Mouse (Mus musculus): ENCODE measurements around the gene Bcl7a. TPM values are rescaled to one million over a fixed set of nuclear protein-coding genes. Genes with fewer than 3 reads are reported as not detected.

Gene Bcl7a
- polyA plus RNA-seq, 1 experiment from 2014 or later, result 2.2 TPM

- WGBS (ENCODE audit: missing documents), result 91% methylated on average over 9 of the region's 9 CpGs
- H3K27ac ChIP-seq, result no peak overlapping the region
Measured at GRCm38 (mm10) chr5:123378712-123379111, 35.1 kb downstream of the Bcl7a start.

GRCm38 (mm10) chr5:123379504-123379931, 35.9 kb downstream of the Bcl7a start:
- Histone ChIP-seq H3K36me3 (ENCODE audit: inconsistent target) (no peaks in the 10 kb centered on the region), H3K79me2 (ENCODE audit: inconsistent target) (no peaks in the 10 kb centered on the region), H3K27ac (no peak overlapping the region), H3K4me3 (ENCODE audit: inconsistent target) (no peak overlapping the region)
- WGBS (ENCODE audit: missing documents), result 30% methylated on average over 5 of the region's 5 CpGs

More at GRCm38 (mm10) chr5:123378712-123379111, 35.1 kb downstream of the Bcl7a start:
- H3K36me3 ChIP-seq (ENCODE audit: inconsistent target), result no peaks in the 10 kb centered on the region
- no peak overlapping the region for H3K4me3 ChIP-seq (ENCODE audit: inconsistent target)
- no peaks in the 10 kb centered on the region for H3K79me2 ChIP-seq (ENCODE audit: inconsistent target)

- 29% methylated on average over 18 of the region's 20 CpGs for WGBS (ENCODE audit: missing documents)
- H3K79me2 ChIP-seq (ENCODE audit: inconsistent target), result no peaks in the 10 kb centered on the region
- no peaks in the 10 kb centered on the region for H3K36me3 ChIP-seq (ENCODE audit: inconsistent target)
- H3K4me3 ChIP-seq (ENCODE audit: inconsistent target), result no peak overlapping the region
- no peak overlapping the region for H3K27ac ChIP-seq
Measured at GRCm38 (mm10) chr5:123381968-123382367, 38.3 kb downstream of the Bcl7a start.

GRCm38 (mm10) chr5:123382686-123383085, 39.1 kb downstream of the Bcl7a start:
- WGBS (ENCODE audit: missing documents), result 96% methylated on average over 8 of the region's 8 CpGs
- Histone ChIP-seq H3K79me2 (ENCODE audit: inconsistent target) (no peaks in the 10 kb centered on the region), H3K36me3 (ENCODE audit: inconsistent target) (no peaks in the 10 kb centered on the region), H3K27ac (no peak overlapping the region), H3K4me3 (ENCODE audit: inconsistent target) (no peak overlapping the region)

- WGBS (ENCODE audit: missing documents), result 19% methylated on average over 3 of the region's 3 CpGs
- Histone ChIP-seq H3K4me3 (ENCODE audit: inconsistent target) (no peak overlapping the region), H3K36me3 (ENCODE audit: inconsistent target) (no peaks in the 10 kb centered on the region), H3K27ac (no peak overlapping the region), H3K79me2 (ENCODE audit: inconsistent target) (no peaks in the 10 kb centered on the region)
Measured at GRCm38 (mm10) chr5:123388452-123388851, 44.8 kb downstream of the Bcl7a start.

GRCm38 (mm10) chr5:123390536-123391441, 47.2 kb downstream of the Bcl7a start:
- Histone ChIP-seq H3K4me3 (ENCODE audit: inconsistent target) (no peak overlapping the region), H3K36me3 (ENCODE audit: inconsistent target) (no peaks in the 10 kb centered on the region), H3K79me2 (ENCODE audit: inconsistent target) (peaks cover 9% of the 10 kb centered on the region), H3K27ac (no peak overlapping the region)
- 52% methylated on average over 16 of the region's 17 CpGs for WGBS (ENCODE audit: missing documents)

GRCm38 (mm10) chr5:123391442-123391809, 47.8 kb downstream of the Bcl7a start:
- no peaks in the 10 kb centered on the region for H3K36me3 ChIP-seq (ENCODE audit: inconsistent target)
- no peak overlapping the region for H3K27ac ChIP-seq
- WGBS (ENCODE audit: missing documents), result 26% methylated on average over 4 of the region's 5 CpGs
- H3K4me3 ChIP-seq (ENCODE audit: inconsistent target), result no peak overlapping the region
- H3K79me2 ChIP-seq (ENCODE audit: inconsistent target), result peaks cover 15% of the 10 kb centered on the region

GRCm38 (mm10) chr5:123393786-123394302, 50.2 kb downstream of the Bcl7a start:
- Histone ChIP-seq H3K4me3 (ENCODE audit: inconsistent target) (peak overlapping the region; percentile 21; the same call in 1 of the 2 replicates), H3K79me2 (ENCODE audit: inconsistent target) (peaks cover 39% of the 10 kb centered on the region), H3K27ac (peak overlapping the region; percentile 92), H3K36me3 (ENCODE audit: inconsistent target) (no peaks in the 10 kb centered on the region)
- 11% methylated on average over 5 of the region's 5 CpGs for WGBS (ENCODE audit: missing documents)

- Histone ChIP-seq H3K79me2 (ENCODE audit: inconsistent target) (peaks cover 45% of the 10 kb centered on the region), H3K36me3 (ENCODE audit: inconsistent target) (no peaks in the 10 kb centered on the region), H3K27ac (peak within 1 kb of the TSS; percentile 92), H3K4me3 (ENCODE audit: inconsistent target) (peak within 1 kb of the TSS; percentile 91)
- 1% methylated on average over 49 of the region's 50 CpGs for WGBS (ENCODE audit: missing documents)
Measured at GRCm38 (mm10) chr5:123394303-123394956, 50.8 kb downstream of the Bcl7a start, which contains the start of gene Mlxip. Gene Mlxip, plus strand, starts transcription at chr5:123394798.

- WGBS (ENCODE audit: missing documents), result under 1% methylated on average over 64 of the region's 65 CpGs
- Histone ChIP-seq H3K4me3 (ENCODE audit: inconsistent target) (peak overlapping the region; percentile 91), H3K27ac (peak overlapping the region; percentile 76), H3K36me3 (ENCODE audit: inconsistent target) (no peaks in the 10 kb centered on the region), H3K79me2 (ENCODE audit: inconsistent target) (peaks cover 52% of the 10 kb centered on the region)
Measured at GRCm38 (mm10) chr5:123394957-123395881, 51.6 kb downstream of the Bcl7a start.

- H3K4me3 ChIP-seq (ENCODE audit: inconsistent target), result peak overlapping the region; percentile 91
- H3K36me3 ChIP-seq (ENCODE audit: inconsistent target), result no peaks in the 10 kb centered on the region
- WGBS (ENCODE audit: missing documents), result 8% methylated on average over 8 of the region's 8 CpGs
- H3K27ac ChIP-seq, result peak overlapping the region; percentile 76
- peaks cover 70% of the 10 kb centered on the region for H3K79me2 ChIP-seq (ENCODE audit: inconsistent target)
Measured at GRCm38 (mm10) chr5:123396901-123397464, 53.3 kb downstream of the Bcl7a start.

GRCm38 (mm10) chr5:123397786-123398185, 54.2 kb downstream of the Bcl7a start:
- Histone ChIP-seq H3K4me3 (ENCODE audit: inconsistent target) (peak overlapping the region; percentile 91), H3K79me2 (ENCODE audit: inconsistent target) (peaks cover 78% of the 10 kb centered on the region), H3K27ac (peak overlapping the region; percentile 76), H3K36me3 (ENCODE audit: inconsistent target) (no peaks in the 10 kb centered on the region)
- 1% methylated on average over 11 of the region's 11 CpGs for whole genome bisulfite sequencing (ENCODE audit: missing documents)

- Histone ChIP-seq H3K4me3 (ENCODE audit: inconsistent target) (no peak overlapping the region), H3K79me2 (ENCODE audit: inconsistent target) (peaks cover 90% of the 10 kb centered on the region), H3K27ac (peak overlapping the region; percentile 76), H3K36me3 (ENCODE audit: inconsistent target) (no peaks in the 10 kb centered on the region)
- WGBS (ENCODE audit: missing documents), result 59% methylated on average over 4 of the region's 4 CpGs
Measured at GRCm38 (mm10) chr5:123398856-123399498, 55.3 kb downstream of the Bcl7a start.

Measured in macrophage (primary cell).